Mouse (Mus musculus): Measurements from ENCODE around the gene Golgb1. TPM values are rescaled to one million over a fixed set of nuclear protein-coding genes. Genes with fewer than 3 reads are reported as not detected.

Golgb1 gene
- polyA plus RNA-seq, 2 experiments = 13.3 to 26.4 TPM

- peaks cover 3% of the 10 kb centered on the region for H3K36me3 ChIP-seq (replicated peaks; ENCODE audit: control insufficient read depth, insufficient read depth, low read depth)
- no peaks in the 10 kb centered on the region for H3K9me3 ChIP-seq (ENCODE audit: control insufficient read depth, low read length)
- H3K27ac ChIP-seq = no peak overlapping the region
- no peak overlapping the region for H3K9ac ChIP-seq (replicated peaks)
- no peak overlapping the region for H3K4me3 ChIP-seq (ENCODE audit: insufficient read depth in 1 of 2, low read depth in 2 of 2, low read length in 2 of 2)
- DNase-seq (ENCODE audit: low read depth in 3 of 3, low spot score in 3 of 3) = no peak
- TF ChIP-seq EP300 (IDR thresholded peaks at IDR 0.05; ENCODE audit: low read depth) (no peak), CTCF (IDR thresholded peaks at IDR 0.05; ENCODE audit: low read depth) (no peak)
- ATAC-seq (ENCODE audit: insufficient read depth) = no peak
- no peaks in the 10 kb centered on the region for H3K27me3 ChIP-seq (ENCODE audit: control insufficient read depth, insufficient read depth, low read length)
- 64% methylated on average over 5 of the region's 5 CpGs for whole genome bisulfite sequencing (ENCODE audit: insufficient replicate concordance)
- no peak overlapping the region for H3K4me2 ChIP-seq (ENCODE audit: low read depth)
- H3K4me1 ChIP-seq (replicated peaks; ENCODE audit: control insufficient read depth in 2 of 2, insufficient read depth in 2 of 2, low read length in 1 of 2) = no peaks in the 10 kb centered on the region; a peak in 2 of 4 replicates
Observed at GRCm38 (mm10) chr16:36882737-36883343, 7.9 kb downstream of the Golgb1 start.

DNA sequence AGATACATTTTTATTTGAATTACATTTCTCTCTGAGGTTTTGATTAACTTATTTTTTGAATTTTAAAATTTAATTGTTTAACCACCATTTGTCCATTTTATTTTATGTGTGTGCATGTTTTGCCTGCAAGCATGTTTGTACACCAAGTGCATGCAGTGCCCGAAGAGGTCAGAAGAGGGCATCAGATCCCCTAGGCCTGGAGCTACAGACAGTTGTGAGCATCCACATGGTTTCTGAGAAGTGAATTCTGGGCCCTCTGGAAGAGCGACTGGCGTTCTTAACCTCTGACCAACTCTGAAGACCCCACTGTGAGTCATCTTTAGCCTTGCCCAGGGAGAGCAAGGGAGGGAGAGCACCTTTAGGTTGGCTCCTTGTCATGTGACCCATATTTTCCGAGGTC lies 9.9 kb downstream of the Golgb1 start:
- H3K9me3 ChIP-seq (ENCODE audit: control insufficient read depth, low read length) = no peaks in the 10 kb centered on the region
- no peak overlapping the region for H3K4me3 ChIP-seq (ENCODE audit: insufficient read depth in 1 of 2, low read depth in 2 of 2, low read length in 2 of 2)
- TF ChIP-seq CTCF (IDR thresholded peaks at IDR 0.05; ENCODE audit: low read depth) (peak; percentile 89), EP300 (IDR thresholded peaks at IDR 0.05; ENCODE audit: low read depth) (no peak)
- DNase-seq (ENCODE audit: low read depth in 3 of 3, low spot score in 3 of 3) (no peak), ATAC-seq (ENCODE audit: insufficient read depth) (peak; percentile 49)
- H3K9ac ChIP-seq (replicated peaks) = no peak overlapping the region
- WGBS (ENCODE audit: insufficient replicate concordance) = 62% methylated on average over 4 of the region's 4 CpGs
- H3K4me2 ChIP-seq (ENCODE audit: low read depth) = no peak overlapping the region
- H3K27me3 ChIP-seq (ENCODE audit: control insufficient read depth, insufficient read depth, low read length) = no peaks in the 10 kb centered on the region
- H3K4me1 ChIP-seq (replicated peaks; ENCODE audit: control insufficient read depth in 2 of 2, insufficient read depth in 2 of 2, low read length in 1 of 2) = peaks cover 3 to 11% of the 10 kb centered on the region in 2 experiments
- no peak overlapping the region for H3K27ac ChIP-seq
- peaks cover 8% of the 10 kb centered on the region for H3K36me3 ChIP-seq (replicated peaks; ENCODE audit: control insufficient read depth, insufficient read depth, low read depth)

DNA sequence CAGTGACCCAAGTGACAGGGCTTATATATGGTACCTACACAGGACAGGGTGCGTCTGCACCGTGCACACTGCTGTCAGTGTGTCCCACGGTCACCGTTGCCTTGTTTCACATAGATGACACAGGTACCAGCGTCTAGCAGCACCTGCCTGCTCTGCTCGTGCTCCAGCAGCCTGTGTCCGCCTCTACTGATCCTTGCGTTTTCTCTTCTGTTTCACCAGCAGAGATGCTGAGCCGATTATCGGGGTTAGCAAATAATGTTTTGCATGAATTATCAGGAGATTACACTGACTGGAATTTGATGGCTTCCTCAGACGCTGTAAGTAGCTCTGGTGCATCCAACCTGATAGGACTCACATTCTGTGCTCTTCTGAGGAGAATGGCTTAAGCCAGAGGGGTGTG lies 11.0 kb downstream of the Golgb1 start:
- H3K9me3 ChIP-seq (ENCODE audit: control insufficient read depth, low read length) = no peaks in the 10 kb centered on the region
- 87% methylated on average over 11 of the region's 11 CpGs for WGBS (ENCODE audit: insufficient replicate concordance)

GRCm38 (mm10) chr16:36887546-36887945 lies 12.6 kb downstream of the Golgb1 start:
- Histone ChIP-seq H3K9me3 (ENCODE audit: control insufficient read depth, low read length) (no peaks in the 10 kb centered on the region), H3K4me3 (ENCODE audit: insufficient read depth in 1 of 2, low read depth in 2 of 2, low read length in 2 of 2) (no peak overlapping the region), H3K27me3 (ENCODE audit: control insufficient read depth, insufficient read depth, low read length) (no peaks in the 10 kb centered on the region), H3K4me1 (replicated peaks; ENCODE audit: control insufficient read depth in 2 of 2, insufficient read depth in 2 of 2, low read length in 1 of 2) (peaks cover 23 to 33% of the 10 kb centered on the region in 2 experiments), H3K36me3 (replicated peaks; ENCODE audit: control insufficient read depth, insufficient read depth, low read depth) (peaks cover 8% of the 10 kb centered on the region), H3K4me2 (ENCODE audit: low read depth) (no peak overlapping the region), H3K27ac (no peak overlapping the region), H3K9ac (replicated peaks) (no peak overlapping the region)
- DNase-seq (ENCODE audit: low read depth in 3 of 3, low spot score in 3 of 3) = no peak
- no peak for ATAC-seq (ENCODE audit: insufficient read depth)
- 82% methylated on average over 5 of the region's 5 CpGs for WGBS (ENCODE audit: insufficient replicate concordance)
- TF ChIP-seq EP300 (IDR thresholded peaks at IDR 0.05; ENCODE audit: low read depth) = no peak

More for the DNA sequence above, 11.0 kb downstream of the Golgb1 start:
- peaks cover 8% of the 10 kb centered on the region for H3K36me3 ChIP-seq (replicated peaks; ENCODE audit: control insufficient read depth, insufficient read depth, low read depth)
- H3K4me1 ChIP-seq (replicated peaks; ENCODE audit: control insufficient read depth in 2 of 2, insufficient read depth in 2 of 2, low read length in 1 of 2) = peaks cover 7 to 18% of the 10 kb centered on the region in 2 experiments
- ATAC-seq (ENCODE audit: insufficient read depth) = no peak
- H3K27me3 ChIP-seq (ENCODE audit: control insufficient read depth, insufficient read depth, low read length) = no peaks in the 10 kb centered on the region
- DNase-seq (ENCODE audit: low read depth in 3 of 3, low spot score in 3 of 3) = no peak
- no peak overlapping the region for H3K9ac ChIP-seq (replicated peaks)
- H3K4me3 ChIP-seq (ENCODE audit: insufficient read depth in 1 of 2, low read depth in 2 of 2, low read length in 2 of 2) = no peak overlapping the region
- no peak for TF ChIP-seq EP300 (IDR thresholded peaks at IDR 0.05; ENCODE audit: low read depth)
- TF ChIP-seq CTCF (IDR thresholded peaks at IDR 0.05; ENCODE audit: low read depth) = no peak
- H3K4me2 ChIP-seq (ENCODE audit: low read depth) = no peak overlapping the region
- H3K27ac ChIP-seq = no peak overlapping the region

DNA sequence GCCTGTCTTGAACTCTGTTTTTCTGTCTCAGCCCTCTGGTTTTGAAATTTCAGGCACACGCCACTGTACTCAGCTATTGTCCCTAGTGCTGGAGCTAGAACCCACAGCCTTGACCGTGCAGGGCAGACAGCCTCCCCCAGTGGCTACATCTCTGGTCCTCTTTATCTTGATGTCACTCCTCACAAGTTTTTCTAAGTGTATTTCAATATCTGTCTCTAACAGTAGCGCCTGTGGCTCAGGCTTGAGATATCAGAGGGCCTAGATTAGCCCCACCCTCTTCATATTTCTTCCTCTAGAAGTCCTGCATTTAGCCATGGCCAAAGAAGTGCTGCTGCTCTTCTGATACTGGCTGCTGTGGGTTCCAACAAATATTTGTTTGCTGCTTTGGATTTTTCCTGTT lies 15.6 kb downstream of the Golgb1 start:
- peak; percentile 91 for ATAC-seq (ENCODE audit: insufficient read depth)
- H3K27ac ChIP-seq = peak overlapping the region; percentile 91
- whole genome bisulfite sequencing (ENCODE audit: insufficient replicate concordance) = 19% methylated on average over 3 of the region's 3 CpGs
- peak; percentile 89 to 94 (median 90) for DNase-seq (ENCODE audit: low read depth in 3 of 3, low spot score in 3 of 3)
- H3K4me1 ChIP-seq (replicated peaks; ENCODE audit: control insufficient read depth in 2 of 2, insufficient read depth in 2 of 2, low read length in 1 of 2) = peaks cover 36 to 48% of the 10 kb centered on the region in 2 experiments
- H3K4me2 ChIP-seq (ENCODE audit: low read depth) = peak overlapping the region; percentile 71
- peak overlapping the region; percentile 19 to 30; a peak in 3 of 4 replicates for H3K4me3 ChIP-seq (ENCODE audit: insufficient read depth in 1 of 2, low read depth in 2 of 2, low read length in 2 of 2)
- H3K9me3 ChIP-seq (ENCODE audit: control insufficient read depth, low read length) = no peaks in the 10 kb centered on the region
- peak overlapping the region; percentile 45 for H3K9ac ChIP-seq (replicated peaks)
- no peaks in the 10 kb centered on the region for H3K27me3 ChIP-seq (ENCODE audit: control insufficient read depth, insufficient read depth, low read length)
- TF ChIP-seq EP300 (IDR thresholded peaks at IDR 0.05; ENCODE audit: low read depth) (peak; percentile 96), CTCF (IDR thresholded peaks at IDR 0.05; ENCODE audit: low read depth) (peak; percentile 54)
- peaks cover 14% of the 10 kb centered on the region for H3K36me3 ChIP-seq (replicated peaks; ENCODE audit: control insufficient read depth, insufficient read depth, low read depth)
